Mouse (Mus musculus): ENCODE data around the gene Apob.
"Not testable (repeated sequence)": the region's sequence is repeated elsewhere in the genome, so short reads cannot be mapped to it uniquely, and the experiment has no call there.

Gene Apob

DNA sequence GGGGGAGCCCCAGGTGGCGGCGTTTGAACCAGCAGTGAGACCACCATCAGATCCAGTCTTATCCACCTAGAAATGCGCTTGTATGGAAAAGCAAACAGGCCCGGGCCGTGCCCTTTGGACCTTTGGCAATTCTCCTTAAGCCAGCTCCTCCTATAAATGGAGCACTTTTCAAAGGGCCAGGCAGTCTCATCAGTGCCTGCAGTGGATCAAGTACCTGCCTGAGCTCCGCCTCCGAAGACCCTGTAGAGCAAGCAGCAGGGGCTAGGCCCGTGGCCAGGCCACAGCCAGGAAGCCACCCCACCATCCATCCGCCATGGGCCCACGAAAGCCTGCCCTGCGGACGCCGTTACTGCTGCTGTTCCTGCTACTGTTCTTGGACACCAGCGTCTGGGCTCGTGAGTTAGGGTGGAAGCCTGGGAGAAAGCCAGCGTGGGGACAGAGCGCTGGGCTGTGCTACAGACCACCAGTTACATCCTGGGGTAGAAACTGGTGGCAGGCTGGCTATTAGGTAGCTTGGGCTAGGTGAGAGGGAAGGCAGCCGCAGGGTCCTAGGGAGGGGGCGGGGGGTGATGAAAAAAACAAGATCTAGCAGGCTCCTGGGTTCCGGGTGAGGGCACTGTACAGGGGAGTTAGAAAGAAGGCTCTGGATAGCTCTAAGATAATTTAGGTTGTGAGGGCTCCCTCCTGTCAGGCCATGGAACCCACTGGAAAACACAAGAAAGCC is at the start of gene Apob:
Gene Apob, plus strand, starts transcription at position 183 of the 724 bp plus-strand sequence.
- no peak for DNase-seq (ENCODE audit: low spot score)

- DNase-seq (ENCODE audit: low spot score), result no peak
Measured at GRCm38 (mm10) chr12:7932405-7932920, 45.0 kb upstream of the Apob start.

GRCm38 (mm10) chr12:7950098-7950745 is 27.2 kb upstream of the Apob start:
- no peak for DNase-seq (ENCODE audit: low spot score)

- no peak for DNase-seq (ENCODE audit: low spot score)
Measured at GRCm38 (mm10) chr12:7958851-7959250, 18.6 kb upstream of the Apob start.

DNA sequence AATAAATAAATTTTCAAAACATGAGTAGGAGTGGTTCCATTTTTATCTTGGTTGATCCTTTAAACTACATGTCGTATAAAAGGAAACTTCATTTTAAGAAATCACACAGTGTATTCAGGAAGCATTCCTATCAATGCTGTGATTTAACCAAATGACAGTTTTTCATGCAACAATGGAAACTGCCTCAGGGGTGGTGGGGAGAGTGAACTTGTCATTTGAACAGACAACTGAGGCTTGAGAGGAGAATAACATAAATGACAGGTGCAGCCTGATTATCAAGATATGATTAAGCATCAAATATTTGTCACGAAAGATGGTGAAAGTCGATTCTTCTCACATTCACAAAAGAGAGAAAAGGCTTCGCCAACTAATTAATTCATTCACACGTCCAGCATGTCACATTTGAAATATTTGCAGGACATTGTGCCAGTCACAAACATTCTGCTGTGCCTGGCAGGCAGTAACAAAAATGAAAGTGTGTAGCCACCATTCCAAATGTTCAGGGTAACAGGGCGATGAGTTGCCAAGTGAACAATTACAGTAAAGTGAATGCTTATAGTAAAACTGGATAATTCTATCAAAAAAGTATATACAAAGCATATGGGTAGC is 18.0 kb upstream of the Apob start:
- no peak for DNase-seq (ENCODE audit: low spot score)

- DNase-seq (ENCODE audit: low spot score), result no peak
Measured at GRCm38 (mm10) chr12:7962314-7962927, 15.0 kb upstream of the Apob start.

GRCm38 (mm10) chr12:7967221-7967620 is 10.2 kb upstream of the Apob start:
- DNase-seq (ENCODE audit: low spot score), result no peak

- DNase-seq (ENCODE audit: low spot score), result no peak
Measured at GRCm38 (mm10) chr12:7970301-7970700, 7.1 kb upstream of the Apob start.

- DNase-seq (ENCODE audit: low spot score), result no peak
Measured at GRCm38 (mm10) chr12:7970817-7971216, 6.6 kb upstream of the Apob start.

- no peak for DNase-seq (ENCODE audit: low spot score)
Measured at GRCm38 (mm10) chr12:7971736-7972135, 5.7 kb upstream of the Apob start.

- no peak for DNase-seq (ENCODE audit: low spot score)
Measured at GRCm38 (mm10) chr12:7973773-7974322, 3.6 kb upstream of the Apob start.

- peak; percentile 11 for DNase-seq (ENCODE audit: low spot score)
Measured at GRCm38 (mm10) chr12:7978190-7978884, 889 bp downstream of the Apob start.

DNA sequence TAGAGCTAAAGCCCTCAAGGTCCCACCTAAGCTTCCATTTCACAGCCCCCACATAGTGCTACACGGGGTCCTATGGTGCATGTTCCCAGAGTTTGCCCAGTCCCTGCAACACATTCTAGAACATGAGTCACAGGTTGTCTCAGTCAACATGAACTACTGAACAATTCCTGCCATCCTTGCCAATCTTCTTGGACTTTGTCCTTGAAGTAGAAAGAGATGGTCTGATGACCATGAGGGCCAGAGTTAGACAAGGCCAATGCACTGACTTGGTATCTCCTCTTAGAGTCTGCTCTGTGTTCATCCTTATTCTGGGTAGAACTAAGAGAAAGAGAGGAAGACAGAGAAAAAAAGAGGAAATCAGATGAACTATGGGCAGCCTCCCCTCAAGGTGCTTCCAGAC is 7.0 kb downstream of the Apob start:
- DNase-seq (ENCODE audit: low spot score), result no peak

- no peak for DNase-seq (ENCODE audit: low spot score)
Measured at GRCm38 (mm10) chr12:7990804-7991203, 13.4 kb downstream of the Apob start.

DNA sequence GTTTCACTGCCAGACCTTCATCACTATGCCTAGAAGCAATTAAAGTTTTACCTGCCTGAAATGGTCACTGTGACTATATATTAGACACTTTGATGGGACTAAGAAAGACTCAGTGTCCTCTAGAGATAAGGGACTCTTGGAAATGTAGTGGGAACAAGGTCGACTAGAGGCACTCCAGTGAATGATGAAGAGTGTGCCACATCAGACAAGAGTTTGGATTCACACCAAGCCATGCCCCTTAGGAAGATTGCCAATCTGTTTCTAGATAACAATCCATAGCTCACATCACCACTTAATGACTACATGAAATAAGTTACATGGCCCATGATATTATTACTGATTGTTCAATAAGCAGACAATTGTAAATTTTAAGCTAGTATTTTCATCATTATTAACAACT is 14.1 kb downstream of the Apob start:
- DNase-seq (ENCODE audit: low spot score), result no peak

GRCm38 (mm10) chr12:8020931-8021330 is 43.5 kb downstream of the Apob start:
- no peak for DNase-seq (ENCODE audit: low spot score)

DNA sequence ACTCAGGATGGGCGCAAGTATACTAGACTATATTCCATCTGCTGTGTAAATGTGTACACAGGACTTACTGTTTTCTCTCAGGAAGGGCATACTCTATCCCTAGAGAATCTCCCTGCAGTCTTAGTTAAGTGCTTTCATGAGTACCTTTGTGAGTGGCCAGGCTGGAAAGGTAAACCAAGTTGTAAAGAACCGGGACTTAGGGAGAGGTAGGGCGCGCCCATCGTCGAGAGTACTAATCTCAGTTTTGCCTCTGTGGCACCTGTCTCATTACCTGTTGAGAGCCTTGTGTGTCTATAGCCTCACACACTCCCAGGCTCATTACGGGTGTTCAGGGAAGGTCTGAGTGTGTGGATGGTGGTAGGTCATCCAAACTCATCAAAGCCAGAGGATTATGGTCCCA is 52.1 kb downstream of the Apob start:
- no peak for DNase-seq (ENCODE audit: low spot score)

DNA sequence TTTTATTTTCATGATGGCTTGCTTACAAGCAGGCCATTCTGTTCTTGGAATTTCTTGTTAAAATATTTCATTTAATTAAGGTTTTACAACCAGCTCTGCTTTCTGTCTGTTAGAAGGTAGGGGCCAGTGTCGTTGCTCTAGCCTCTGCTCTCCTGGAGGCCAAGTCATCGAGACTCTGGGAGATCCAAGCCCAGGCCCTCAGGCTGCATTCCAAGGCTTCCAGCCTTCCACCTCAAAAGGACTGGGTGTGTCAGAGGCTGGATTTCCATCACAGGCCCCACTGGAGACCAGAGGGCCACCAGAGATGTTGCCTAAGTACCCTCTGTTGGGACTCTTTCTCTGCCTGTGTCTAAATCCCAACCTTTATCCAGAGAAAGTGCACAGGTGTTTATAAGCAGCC is 52.6 kb downstream of the Apob start:
- DNase-seq (ENCODE audit: low spot score), result no peak

DNA sequence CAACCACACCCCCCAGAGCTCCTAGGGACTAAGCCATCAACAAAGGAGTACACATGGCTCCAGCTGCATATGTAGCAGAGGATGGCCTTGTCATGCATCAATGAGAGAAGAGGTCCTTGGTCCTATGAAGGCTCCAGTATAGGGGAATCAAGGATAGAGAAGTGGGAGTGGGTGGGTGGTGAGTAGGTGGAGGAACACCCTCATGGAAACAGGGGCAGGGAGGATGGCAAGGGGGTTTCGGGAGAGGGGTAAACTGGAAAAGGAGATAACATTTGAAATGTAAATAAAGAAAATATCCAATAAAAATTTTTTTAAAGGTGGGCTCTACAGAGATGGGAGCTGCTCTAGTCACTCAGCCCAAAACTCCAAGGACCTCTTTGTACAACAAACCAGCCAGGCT is 53.7 kb downstream of the Apob start:
- not testable (repeated sequence) for DNase-seq (ENCODE audit: low spot score)

- DNase-seq (ENCODE audit: low spot score), result no peak
Measured at GRCm38 (mm10) chr12:8031595-8032358, 54.3 kb downstream of the Apob start.

DNA sequence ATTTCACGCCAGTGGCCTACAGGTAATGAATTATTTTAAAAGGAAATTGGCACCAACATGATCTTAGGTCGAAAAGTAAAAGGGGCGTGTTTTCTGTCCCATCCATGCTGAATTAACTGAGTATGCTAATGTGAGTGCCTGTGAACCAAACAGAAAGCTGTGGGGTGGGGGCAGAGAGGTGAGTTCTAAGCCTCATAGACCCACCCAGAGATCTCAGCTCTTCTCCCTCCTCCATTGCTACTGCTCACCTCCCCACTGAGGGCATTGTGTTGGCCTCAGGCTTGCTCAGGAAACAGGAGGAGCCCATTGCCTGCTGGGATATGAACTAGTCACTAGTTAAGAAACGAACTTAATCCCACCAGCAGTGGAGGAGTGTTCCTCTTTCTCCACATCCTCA is 54.9 kb downstream of the Apob start:
- no peak for DNase-seq (ENCODE audit: low spot score)

All from ovary, adult 18-20 months (tissue).